Comparison of ENCODE assay signal across 9 mouse cellular contexts in genomic region chr11:89544856-89545817, GRCm38 (mm10).
A peak's percentile ranks its signal among the peaks of the same experiment; 100 is the strongest.
DNase-seq lines count a peak whose midpoint lies in the region; ATAC-seq and TF ChIP-seq lines count a peak whose summit lies in the region.
"Had no signal": no experiment of that assay in that cellular context is flagged by ENCODE, and none has a peak within 500 bp of the region (broad histone marks: within the 10 kb centered on the region; RNA-seq: fewer than 3 reads in every experiment).

No protein-coding gene starts in this region.

- DNase-seq in adrenal gland, postnatal 36 days = peak; percentile 12 to 38
- DNase-seq in adrenal gland, postnatal 4 days (ENCODE audit: low spot score in 2 of 2) = no peak
- DNase-seq in ovary, postnatal 14 days (ENCODE audit: low spot score) = peak; percentile 10
- no peak for DNase-seq in ovary, adult 18-20 months (ENCODE audit: low spot score)
- no peak for DNase-seq in left cerebral cortex, postnatal 36 days (ENCODE audit: low spot score in 2 of 2)
- DNase-seq in urinary bladder, postnatal 25 days (ENCODE audit: low spot score) = no peak

- no peak for ATAC-seq in intestine, postnatal 0 days

- no peak overlapping the region for H3K27ac ChIP-seq in intestine, postnatal 0 days (ENCODE audit: low read depth, low read length)
- H3K27ac ChIP-seq in olfactory bulb, adult 2 months (ENCODE audit: insufficient read depth, low read depth, low read length) = peak overlapping the region; percentile 8; the same call in 1 of the 2 replicates

- no peak for TF ChIP-seq CTCF in intestine, postnatal 0 days (IDR thresholded peaks at IDR 0.05; ENCODE audit: low read depth)
- no peak for TF ChIP-seq CTCF in olfactory bulb, adult 2 months (IDR thresholded peaks at IDR 0.05; ENCODE audit: insufficient read depth, low read depth, low read length)

- H3K9ac ChIP-seq in intestine, postnatal 0 days (ENCODE audit: low read depth, low read length) = no peak overlapping the region

- H3K9me3 ChIP-seq in intestine, postnatal 0 days (ENCODE audit: control insufficient read depth) = no peaks in the 10 kb centered on the region

- intact Hi-C loops in left cerebral cortex, postnatal 36 days (cut with DNase I) = loop anchor here (10.0 kb wide), 2 partner anchors 180 to 380 kb away; no protein-coding TSS in a partner anchor

- no peaks in the 10 kb centered on the region for H3K36me3 ChIP-seq in intestine, postnatal 0 days (ENCODE audit: control insufficient read depth, insufficient read depth)

- no peaks in the 10 kb centered on the region for H3K4me1 ChIP-seq in intestine, postnatal 0 days (replicated peaks; ENCODE audit: control insufficient read depth, insufficient read depth, low read length)
- peaks cover 6% of the 10 kb centered on the region for H3K4me1 ChIP-seq in olfactory bulb, adult 2 months (ENCODE audit: control insufficient read depth, insufficient read depth, low read length)

- no peak overlapping the region for H3K4me3 ChIP-seq in intestine, postnatal 0 days (ENCODE audit: low read depth, low read length)
- peak overlapping the region; percentile 24; the same call in 1 of the 2 replicates for H3K4me3 ChIP-seq in olfactory bulb, adult 2 months (ENCODE audit: insufficient read depth, low read depth, low read length)
- H3K4me3 ChIP-seq: megakaryocyte, embryonic 14.5 days had no signal

- H3K27me3 ChIP-seq in intestine, postnatal 0 days (replicated peaks; ENCODE audit: control insufficient read depth, insufficient read depth, low read length) = no peaks in the 10 kb centered on the region

- H3K4me2 ChIP-seq in intestine, postnatal 0 days (replicated peaks; ENCODE audit: low read depth) = peak overlapping the region; percentile 37; the same call in 1 of the 2 replicates

- WGBS in intestine, postnatal 0 days = 8% methylated on average over 29 of the region's 29 CpGs
- WGBS in olfactory bulb, adult 2 months = 7% methylated on average over 29 of the region's 29 CpGs

- TF ChIP-seq POLR2A in olfactory bulb, adult 2 months (IDR thresholded peaks at IDR 0.05; ENCODE audit: insufficient read depth, low read depth, low read length) = 0 out of 2 replicates have a peak, but pooled peaks have one; percentile 25

Comparison
In these comparisons a context has a peak if more than half of its experiments do, and no peak if none do; other contexts are left out.
1. DNase-seq: peak in adrenal gland, postnatal 36 days (2 of 2) and ovary, postnatal 14 days (single experiment); none in adrenal gland, postnatal 4 days (0 of 2), ovary, adult 18-20 months (single experiment), left cerebral cortex, postnatal 36 days (0 of 2) and urinary bladder, postnatal 25 days (single experiment).